Mouse (Mus musculus) T-helper 17 cell (primary cell): ENCODE measurements at regions not wholly inside any gene's neighbourhood (a gene's known extent, or its start where the extent isn't known, plus 50 kb on each side); places are given as distances from the start of the nearest gene placed in this dataset.

ENCODE experiments used
- in situ Hi-C, 2 experiments: fragments of 300-600 bp; cut with MboI, MseI; formaldehyde crosslinking; loops; 1 replicate in 1 of 2; 2 replicates in 1 of 2; pipeline ENCODE4 v1.15.1; 2025; ENCODE audit warnings: high pct_unique_total_duplicates in 2 of 2

DNA sequence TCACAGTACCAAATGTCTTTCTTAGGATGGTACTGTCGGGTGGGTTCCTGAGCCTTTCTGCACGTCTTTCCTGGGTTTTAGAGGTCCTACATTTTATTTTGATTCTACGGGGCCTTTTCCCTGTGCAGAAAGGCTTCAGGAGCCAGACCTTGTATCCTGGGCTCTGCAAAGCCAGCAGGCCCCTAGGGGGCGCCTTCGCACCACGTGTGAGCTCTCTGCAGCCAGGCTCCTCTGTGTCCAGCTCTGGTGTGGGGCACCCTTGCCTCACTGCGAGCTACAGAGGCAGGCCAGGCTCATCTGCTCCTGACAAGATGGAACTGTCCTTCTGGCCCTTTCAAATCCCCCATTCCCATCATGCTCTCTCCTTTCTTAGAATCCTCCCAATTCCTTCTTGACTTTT, 53.3 kb upstream of the Usp3 start:
- in situ Hi-C loops = loop anchor here in 1 of 2 experiments (10.0 kb wide), 1 partner anchor 59 kb away; no protein-coding TSS in a partner anchor

DNA sequence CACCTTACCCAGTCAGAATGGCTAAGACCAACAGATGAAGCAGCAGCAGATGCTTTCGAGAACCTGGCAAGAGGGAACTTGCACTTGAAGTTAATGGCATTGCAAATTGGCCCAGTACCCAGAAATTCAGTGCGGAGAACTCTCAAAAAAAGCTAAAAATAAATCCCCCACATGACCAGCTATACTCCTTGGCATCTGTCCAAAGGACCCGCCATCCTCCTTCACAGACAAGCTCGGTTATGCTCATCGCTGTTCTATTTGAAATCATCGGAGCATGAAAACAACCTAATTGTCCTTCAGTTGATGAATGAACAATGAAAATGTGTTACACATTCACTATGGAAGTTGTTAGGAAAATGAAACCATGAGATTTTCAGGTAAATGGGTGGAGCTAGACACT, 58.4 kb upstream of the Usp3 start:
- in situ Hi-C loops = loop anchor here in 1 of 2 experiments (10.0 kb wide), 1 partner anchor 123 kb away; no protein-coding TSS in a partner anchor

- in situ Hi-C loops = loop anchor here in 1 of 2 experiments (10.0 kb wide), 1 partner anchor 118 kb away; no protein-coding TSS in a partner anchor
These were observed 56.2 kb upstream of the Car12 start for GRCm38 (mm10) chr9:66657116-66657758.

DNA sequence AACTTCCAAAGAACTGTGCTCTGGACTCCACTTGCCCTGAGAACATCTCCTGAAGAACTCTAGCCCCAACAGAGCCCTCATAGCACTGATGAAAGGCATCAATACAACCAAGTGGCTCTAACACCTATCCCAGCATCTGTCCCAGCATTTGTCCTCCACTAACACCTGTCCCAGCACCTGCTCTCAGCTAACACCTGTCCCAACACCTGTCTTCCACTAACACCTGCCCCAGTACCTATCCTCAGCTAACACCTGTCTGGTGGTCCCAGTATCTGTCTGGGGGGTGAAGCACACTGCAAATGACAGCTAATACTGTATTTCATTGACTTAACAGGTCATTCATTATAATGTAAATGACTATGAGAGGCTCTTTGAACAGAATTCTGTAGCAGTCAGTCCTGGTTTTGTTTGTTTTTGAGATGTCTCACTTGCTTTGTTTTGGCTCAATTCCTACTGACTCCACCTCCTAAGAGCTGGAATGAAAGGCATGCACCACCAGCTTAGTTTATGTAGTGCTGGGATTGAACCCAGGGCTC, 54.7 kb upstream of the Car12 start:
- in situ Hi-C loops = loop anchor here in 1 of 2 experiments (10.0 kb wide), 1 partner anchor 116 kb away; no protein-coding TSS in a partner anchor

DNA sequence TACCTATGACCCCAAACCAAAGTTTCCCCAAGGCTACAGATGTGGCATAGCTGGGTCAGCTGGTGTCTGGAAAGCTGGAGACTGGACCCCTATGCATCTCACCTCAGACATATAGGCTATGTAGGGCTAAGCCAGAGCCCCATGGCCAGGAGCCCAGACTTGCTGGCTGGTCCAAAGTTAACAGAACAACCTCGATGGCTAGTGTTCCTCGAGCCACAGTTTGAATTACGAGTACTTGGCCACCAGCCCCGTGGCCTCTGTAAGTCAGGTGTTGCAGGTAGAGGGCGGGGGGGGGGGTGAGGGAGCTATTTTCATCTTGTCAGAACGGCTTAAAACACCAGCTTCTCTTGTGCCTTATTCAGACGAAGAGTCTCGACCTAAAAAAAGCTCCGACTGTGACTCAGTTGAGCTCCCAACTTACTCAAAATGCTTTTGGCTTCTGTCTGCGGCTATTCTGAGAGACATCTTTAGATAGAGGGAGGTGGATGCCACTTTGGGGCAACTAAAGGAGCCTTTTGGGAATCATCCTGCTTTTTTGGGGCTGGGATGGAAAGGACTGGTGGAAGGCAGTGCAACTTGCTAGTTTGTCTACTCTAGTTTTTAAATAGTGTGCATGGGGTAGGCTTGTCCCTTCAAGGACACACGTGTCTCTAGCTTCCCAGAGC, 53.6 kb upstream of the Car12 start:
- in situ Hi-C loops = loop anchor here (5.0 to 10.0 kb wide), 3 partner anchors 47 to 115 kb away; no protein-coding TSS in a partner anchor

GRCm38 (mm10) chr9:66661596-66661995, 51.9 kb upstream of the Car12 start:
- in situ Hi-C loops = loop anchor here in 1 of 2 experiments (5.0 kb wide), 2 partner anchors 46 to 54 kb away; no protein-coding TSS in a partner anchor

- in situ Hi-C loops = loop anchor here in 1 of 2 experiments (5.0 kb wide), 2 partner anchors 45 to 55 kb away; no protein-coding TSS in a partner anchor
These were observed 51.0 kb upstream of the Car12 start for GRCm38 (mm10) chr9:66662443-66662842.
